Mouse (Mus musculus) retina, adult 2 months (tissue): Measurements from ENCODE around the gene Ccdc39.

Source experiments
- DNase-seq: peaks from one replicate; pipeline ENCODE4 v3.0.0-alpha.2; 2012; ENCODE audit warnings: low read depth, low spot score

The Ccdc39 gene

GRCm38 (mm10) chr3:33790975-33791374 lies 53.1 kb downstream of the Ccdc39 start:
- DNase-seq = no peak
